Mouse (Mus musculus) layer of hippocampus, adult 9-11 months (tissue): Measurements from ENCODE around the gene Trim67.
A peak's percentile ranks its signal among the peaks of the same experiment; 100 is the strongest.

Experiments
- DNase-seq: peaks from one replicate; pipeline ENCODE4 v3.0.0; 2022

Trim67 gene

GRCm38 (mm10) chr8:124795781-124796488 lies 3.0 kb downstream of the Trim67 start:
- DNase-seq: no peak

DNA sequence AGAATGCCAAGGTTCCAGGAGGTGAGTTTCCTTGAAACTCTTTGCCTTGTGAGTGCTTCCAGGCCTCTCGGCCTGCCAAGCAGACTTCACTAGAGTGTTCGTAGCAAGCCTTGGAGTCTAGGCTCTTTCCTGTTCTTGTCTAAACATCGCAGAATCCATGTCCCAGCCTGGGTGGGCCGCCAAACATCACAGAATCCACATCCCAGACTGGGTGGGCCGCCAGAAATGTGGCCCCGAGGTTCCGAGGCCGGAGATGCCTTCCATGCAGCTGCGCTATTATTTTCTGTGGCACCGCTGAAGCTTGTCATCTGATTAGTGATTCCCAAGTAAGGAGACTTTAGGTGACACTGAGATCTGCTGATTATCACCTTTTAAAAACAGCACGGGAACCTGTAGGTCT lies 7.7 kb downstream of the Trim67 start:
- no peak for DNase-seq

DNA sequence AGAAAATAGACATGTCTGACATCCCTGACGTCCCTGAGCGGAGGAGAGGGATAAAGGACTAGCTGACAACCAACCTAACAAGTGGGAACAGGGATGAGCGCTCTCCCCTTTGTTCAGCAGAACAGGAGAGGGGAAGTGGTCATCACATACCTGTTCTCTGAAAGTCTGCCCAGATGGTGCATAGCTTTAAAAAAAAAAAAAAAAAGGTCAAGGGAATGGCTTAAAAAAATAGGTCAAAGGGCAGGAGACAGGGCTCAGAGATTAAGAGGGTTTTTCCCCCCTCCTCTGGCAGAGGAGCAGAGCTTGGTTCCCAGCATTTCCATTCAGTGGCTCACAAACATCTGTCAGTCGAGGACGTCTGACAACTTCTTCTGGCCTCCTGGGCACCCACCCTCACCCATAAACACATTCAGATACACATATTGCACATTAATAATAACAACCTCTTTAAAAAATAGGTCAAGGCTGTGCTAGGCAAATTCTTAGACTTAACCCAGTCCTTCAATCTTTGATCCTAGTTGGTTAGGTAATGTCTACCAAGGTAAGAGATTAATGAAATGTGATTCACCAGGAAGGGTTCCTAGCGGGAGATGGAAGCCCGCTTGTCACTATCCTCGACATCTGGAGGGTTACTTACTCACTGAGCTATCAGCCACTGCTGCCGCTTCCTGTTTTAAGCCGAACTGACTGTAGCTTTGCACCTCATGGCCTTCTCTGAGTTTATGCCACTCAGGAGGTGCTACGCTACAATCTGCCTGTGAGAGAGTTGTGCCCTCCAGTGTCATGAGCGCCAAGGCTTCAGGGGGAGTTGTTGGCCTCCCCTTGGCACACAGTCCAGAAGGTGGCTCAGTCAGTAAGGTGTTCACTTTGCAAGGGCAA lies 11.2 kb downstream of the Trim67 start:
- no peak for DNase-seq

DNA sequence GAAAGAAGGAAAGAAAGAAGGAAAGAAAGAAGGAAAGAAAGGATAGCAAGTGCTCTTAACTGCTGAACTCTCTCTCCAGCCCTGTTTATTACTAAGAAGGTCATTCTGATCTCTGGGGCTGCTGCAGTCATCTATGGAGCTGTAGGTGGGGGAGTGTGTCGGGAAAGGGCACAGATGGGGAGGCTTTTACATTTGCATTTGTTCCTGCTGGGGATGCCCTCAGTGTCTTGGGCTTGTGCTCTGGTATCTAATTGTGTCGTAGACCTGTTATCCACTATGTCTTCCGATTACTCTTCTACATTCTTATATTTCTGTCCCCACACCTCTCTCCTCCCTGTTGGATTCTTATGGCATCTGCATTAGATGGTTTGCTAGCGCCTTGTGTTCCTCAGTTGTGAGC lies 13.1 kb downstream of the Trim67 start:
- DNase-seq: no peak

DNA sequence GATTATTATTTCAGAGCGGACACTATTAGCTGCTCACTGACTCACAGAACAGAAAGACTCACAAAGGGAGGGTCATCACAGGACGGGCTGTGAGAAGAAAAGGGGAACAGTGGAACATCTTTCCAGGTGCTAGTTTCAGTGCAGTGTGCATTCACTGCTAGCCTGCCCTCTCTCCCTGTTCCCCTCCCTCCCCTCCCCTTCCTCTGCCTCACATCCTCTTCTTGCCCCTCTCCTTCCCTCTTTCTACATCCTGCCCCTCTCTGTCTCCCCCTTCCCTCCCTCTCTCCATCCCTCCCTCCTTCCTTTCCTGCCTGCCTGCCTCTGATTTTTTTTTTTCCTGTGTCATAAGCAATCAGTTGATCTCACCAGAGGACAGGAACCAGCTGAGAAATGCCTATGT lies 16.5 kb downstream of the Trim67 start:
- no peak for DNase-seq

DNA sequence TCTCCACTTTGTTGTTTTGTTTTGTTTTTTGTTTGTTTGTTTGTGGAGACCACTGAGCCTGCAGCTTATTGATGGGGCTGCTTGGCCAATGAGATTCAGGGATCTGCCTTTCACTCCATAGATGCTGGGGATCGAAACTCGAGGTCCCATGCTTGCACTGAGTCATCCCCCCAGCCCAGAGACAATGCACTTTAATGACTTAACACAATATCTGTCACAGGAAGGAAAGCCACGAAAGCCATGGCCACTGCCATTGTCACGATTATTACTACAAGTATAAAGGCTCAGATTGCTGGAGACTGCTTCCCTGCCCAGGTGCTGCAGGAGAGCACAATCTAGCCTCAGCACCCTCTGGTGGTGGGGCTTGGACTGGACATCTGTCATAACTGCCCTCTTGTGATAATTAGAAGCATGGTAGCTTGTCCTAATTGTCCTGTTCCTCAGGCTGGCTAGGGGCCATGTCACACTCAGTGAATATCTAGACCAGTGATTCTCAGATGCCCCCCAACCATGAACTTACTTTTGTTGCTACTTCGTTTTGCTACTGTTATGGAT lies 17.2 kb downstream of the Trim67 start:
- DNase-seq: no peak

DNA sequence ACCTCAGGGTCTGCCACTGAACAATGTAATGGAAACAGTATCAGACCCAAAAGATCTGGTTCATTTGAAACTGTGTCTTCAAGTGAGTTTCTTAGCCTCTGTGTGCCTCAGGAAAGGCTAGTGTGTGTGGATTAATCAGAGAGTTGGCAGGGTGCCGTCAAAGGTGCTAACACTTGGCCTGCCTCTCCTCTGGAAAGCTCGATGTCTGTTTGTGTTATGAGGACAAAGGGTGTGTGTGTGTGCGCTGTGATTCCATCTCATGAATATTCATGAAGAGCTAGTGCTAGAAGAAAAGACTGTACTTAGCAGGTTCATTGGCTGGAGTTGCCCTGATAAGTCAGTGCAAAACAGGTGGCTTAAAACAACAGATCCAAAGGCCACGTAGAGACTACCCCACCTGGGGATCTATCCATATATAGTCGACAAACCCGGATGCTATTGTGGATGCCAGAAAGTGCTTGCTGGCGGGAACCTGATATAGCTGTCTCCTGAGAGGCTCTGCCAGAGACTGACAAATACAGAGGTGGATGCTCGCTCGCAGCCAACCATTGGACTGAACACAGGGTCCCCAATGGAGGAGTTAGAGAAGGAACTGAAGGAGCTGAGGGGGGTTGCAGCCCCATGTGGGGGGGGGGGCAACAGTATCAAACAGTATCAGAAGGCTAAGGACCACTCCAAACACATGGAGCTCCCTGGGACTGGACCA lies 17.9 kb downstream of the Trim67 start:
- DNase-seq: no peak

GRCm38 (mm10) chr8:124813326-124813725 lies 20.4 kb downstream of the Trim67 start:
- no peak for DNase-seq

GRCm38 (mm10) chr8:124815870-124816269 lies 23.0 kb downstream of the Trim67 start:
- DNase-seq: no peak

DNA sequence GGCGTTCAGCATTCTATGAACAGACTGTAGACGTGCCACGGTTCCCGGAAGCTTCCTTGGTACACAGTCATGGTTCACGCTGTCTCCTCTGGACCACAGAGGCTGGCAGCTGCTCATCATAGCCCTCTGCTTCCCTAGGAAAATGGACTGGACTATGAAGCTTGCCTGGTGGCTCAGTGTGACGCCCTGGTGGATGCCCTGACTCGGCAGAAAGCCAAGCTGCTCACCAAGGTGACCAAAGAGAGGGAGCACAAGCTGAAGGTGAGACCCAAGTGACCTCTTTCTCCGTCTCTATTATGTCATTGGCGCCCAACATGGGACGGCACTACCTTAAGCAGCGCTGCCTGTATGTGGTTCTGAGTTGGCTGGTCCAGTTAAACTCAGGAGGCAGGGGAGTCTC lies 24.0 kb downstream of the Trim67 start:
- DNase-seq: no peak

DNA sequence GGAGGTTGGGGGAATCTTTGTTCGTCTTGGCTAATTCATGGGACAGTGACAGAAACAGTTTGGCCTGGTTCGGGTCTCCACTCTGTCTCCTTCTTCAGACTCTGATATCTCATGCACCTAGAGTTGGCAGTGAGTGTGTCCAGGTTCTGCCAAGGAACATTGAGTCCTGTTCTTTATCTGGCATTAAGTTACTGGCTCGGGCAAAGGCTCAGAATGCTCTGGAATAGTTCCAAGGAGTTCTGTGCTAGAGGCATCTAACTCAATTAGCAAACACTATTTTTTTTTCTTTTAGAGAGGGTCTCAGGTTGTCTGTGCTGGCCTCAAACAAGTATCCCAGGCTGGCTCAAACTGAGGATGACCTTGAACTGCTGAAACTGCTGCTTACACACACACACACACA lies 24.5 kb downstream of the Trim67 start:
- no peak for DNase-seq

DNA sequence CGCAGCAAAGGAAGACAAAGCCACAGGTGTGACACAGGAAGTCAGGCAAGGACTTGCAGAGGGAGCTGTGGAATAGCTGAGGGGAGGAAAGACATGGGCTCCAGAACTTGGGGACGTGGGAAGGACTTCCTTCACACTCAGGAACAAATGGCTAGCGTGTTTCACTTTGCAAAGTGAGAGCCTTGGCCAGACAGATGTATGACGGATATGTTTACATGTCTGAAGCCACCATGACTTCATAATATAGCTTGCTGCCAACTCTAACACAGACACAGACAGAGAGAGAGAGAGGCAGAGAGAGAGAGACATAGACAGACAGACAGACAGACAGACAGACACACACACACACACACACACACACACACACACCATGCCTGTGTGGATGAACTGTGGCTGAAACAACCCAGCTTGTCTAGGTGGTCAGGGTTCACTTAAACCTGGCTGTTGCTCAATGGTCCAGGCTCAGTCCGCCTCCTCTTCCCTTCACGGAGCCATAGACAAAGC lies 26.8 kb downstream of the Trim67 start:
- DNase-seq: no peak

- no peak for DNase-seq
These were observed 27.2 kb downstream of the Trim67 start for GRCm38 (mm10) chr8:124820125-124820524.

GRCm38 (mm10) chr8:124823497-124823896 lies 30.6 kb downstream of the Trim67 start:
- DNase-seq: no peak

- DNase-seq: peak; percentile 19
These were observed 33.8 kb downstream of the Trim67 start for GRCm38 (mm10) chr8:124826658-124827057.

DNA sequence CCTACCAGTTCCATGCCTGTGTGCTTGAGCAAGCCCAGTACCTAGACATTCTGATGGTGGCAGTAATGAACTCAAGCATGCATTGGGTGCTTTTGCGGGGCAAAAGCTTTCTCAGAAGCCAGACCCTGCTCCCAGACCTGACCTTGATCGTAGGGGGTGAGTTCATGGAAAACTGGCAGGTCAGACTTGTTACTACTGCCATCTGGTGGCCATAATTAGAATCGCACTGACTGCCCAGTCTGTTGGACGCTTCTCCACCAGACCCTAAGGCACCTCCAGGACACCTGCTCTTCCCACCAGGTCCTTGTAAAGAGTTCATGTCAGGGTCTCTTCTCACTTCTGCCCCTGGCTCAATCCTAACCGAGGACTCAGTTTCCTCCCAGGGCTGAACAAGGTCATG lies 34.5 kb downstream of the Trim67 start:
- peak; percentile 19 for DNase-seq

DNA sequence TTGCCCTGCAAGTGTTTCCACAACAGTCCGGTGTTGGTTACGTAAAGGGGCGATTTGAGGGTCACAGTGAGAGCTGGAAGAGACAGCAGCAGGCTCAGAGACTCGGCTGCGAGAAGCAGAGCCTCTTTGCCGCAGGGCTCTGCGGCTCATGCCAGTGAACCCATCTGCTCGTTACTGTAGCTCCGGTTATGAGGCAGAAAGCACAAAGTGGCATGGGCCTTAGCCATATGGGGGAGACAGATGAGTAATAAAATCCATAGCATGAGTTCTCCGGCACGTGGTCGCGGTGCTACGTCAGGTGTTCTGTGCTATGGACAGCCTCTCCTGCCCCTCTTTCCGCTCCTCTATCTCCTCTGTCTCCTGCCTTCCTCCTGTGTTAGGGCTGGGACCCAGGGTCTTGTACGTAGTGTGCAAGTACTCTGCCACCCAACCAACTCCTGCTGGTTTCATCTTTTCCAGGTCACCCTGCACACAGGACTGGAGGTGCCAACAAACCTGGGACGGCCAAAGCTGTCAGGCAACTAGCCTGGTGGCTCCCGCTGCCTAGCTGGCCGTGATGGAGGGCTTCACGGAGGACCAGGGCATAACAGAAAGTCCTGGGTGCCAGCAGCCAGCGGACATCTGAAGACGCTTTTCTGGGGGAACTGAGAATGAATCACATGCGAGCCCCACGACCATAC lies 35.8 kb downstream of the Trim67 start:
- peak; percentile 64 for DNase-seq

GRCm38 (mm10) chr8:124830050-124830449 lies 37.2 kb downstream of the Trim67 start:
- no peak for DNase-seq

DNA sequence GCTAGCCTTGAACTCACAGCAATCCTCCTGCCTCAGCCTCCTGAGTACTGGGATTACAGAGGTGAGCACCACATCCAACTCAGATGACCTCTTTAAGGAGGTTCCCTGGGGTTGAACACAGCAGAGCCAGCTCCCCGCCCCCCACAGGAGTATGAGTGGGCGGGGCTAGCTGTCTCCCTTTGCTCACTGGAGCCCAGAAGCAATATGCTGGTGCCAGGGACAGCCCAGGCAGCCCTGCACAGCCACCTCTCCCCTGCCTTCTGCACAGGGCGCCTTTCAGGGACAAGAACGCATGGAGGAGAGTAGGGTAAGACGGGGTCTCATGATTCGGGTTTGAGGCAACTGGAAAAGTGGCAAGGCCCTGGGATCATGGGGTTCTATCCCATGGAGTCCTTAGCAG lies 38.6 kb downstream of the Trim67 start:
- DNase-seq: no peak

DNA sequence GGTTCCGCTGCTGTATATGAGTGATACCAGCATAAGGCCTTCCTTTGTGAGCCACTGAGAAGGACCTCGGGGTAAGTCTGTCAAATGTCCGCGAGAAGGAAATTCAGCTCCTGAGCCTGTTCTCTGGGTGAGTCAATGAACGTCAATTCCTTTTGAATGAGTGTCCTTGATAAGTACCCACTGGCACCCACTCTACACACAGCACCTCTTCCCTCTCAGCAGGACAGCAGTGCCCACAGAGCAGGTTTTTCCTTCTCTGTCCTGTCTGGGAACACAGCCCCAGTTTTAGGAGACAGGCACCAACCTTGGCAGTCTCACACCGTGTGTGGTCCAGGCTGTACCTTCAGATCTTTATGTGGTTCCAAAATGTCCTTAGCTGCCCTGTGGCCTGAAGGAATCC lies 39.0 kb downstream of the Trim67 start:
- no peak for DNase-seq

- no peak for DNase-seq
These were observed 40.7 kb downstream of the Trim67 start for GRCm38 (mm10) chr8:124833430-124834205.

GRCm38 (mm10) chr8:124835848-124836247 lies 43.0 kb downstream of the Trim67 start:
- no peak for DNase-seq
